Mouse (Mus musculus): ENCODE results near the gene Ralb.

GRCm38 (mm10) chr1:119539252-119539651 lies 34.7 kb upstream of the Ralb start:
- TF ChIP-seq POLR2A (IDR thresholded peaks at IDR 0.05; ENCODE audit: extremely low read depth, insufficient read depth, low read length) (no peak), CTCF (IDR thresholded peaks at IDR 0.05; ENCODE audit: extremely low read depth, insufficient read depth, low read length) (no peak)
